Mouse (Mus musculus) MEL-GATA-1-ER (cell line): ENCODE measurements around the gene Mex3b.
A peak's percentile ranks its signal among the peaks of the same experiment; 100 is the strongest.

Experiments used
- DNase-seq: peaks from one replicate; pipeline ENCODE4 v3.0.0-alpha.2; 2012; ENCODE audit warnings: low read depth; ENCODE audit errors: extremely low read depth

Mex3b gene

DNA sequence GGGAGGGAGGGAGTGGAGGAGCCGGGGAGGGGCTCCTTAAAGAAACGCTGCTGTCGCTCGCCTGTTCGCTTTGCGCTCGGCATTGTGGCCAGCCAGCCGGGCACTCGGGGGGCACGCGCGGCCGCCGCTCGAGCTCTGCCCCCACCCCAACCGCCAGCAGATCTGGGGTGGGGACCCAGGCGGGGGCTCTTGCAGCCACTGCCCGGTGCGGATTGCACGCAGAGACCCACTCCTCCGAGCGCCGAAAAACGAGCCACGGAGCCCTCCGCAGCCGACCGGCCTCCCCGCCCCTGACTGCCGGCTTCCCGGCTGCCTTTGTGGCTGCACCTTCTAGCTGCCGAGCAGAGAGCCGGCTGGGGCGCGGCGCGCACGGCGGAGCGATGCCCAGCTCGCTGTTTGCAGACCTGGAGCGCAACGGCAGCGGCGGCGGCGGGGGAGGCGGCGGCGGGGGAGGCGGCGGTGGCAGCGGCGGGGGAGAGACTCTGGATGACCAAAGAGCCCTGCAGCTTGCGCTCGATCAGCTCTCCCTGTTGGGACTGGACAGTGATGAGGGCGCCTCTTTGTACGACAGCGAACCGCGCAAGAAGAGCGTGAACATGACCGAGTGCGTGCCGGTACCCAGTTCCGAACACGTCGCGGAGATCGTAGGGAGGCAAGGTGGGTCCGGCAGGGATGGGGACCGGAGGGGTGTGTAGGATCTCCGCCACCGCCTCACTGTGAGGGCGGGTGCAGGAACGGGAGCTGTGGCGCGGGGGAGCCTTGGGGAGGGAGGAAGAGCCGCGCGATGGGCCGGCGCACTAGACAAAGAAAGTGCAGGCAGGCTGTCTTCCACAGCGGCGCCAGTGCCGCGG is at the start of gene Mex3b:
Gene Mex3b, plus strand, starts transcription at position 63 of the 851 bp plus-strand sequence.
- DNase-seq: no peak

DNA sequence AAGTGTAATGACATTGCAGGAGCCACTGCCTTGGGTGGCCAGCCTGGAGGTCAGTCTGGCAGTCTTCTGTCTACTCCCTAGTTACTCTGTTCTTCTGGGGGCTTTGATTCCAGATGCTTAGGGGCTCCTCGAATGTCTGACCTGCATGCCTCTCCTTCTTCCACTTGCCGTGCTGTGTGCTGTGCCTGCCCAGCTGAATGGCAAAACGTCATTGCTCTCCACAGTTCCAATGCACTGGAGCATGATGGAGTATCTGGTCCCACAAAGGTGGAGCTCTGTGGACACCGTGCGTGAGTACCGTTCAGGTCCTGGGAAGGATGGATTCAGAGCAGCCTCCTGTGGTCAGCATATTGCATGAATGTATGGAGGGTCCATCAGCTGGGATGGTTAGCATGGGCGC is 47.6 kb upstream of the Mex3b start:
- DNase-seq: no peak

- no peak for DNase-seq
Observed at GRCm38 (mm10) chr7:82820661-82821060, 46.5 kb upstream of the Mex3b start.

GRCm38 (mm10) chr7:82821501-82821900 is 45.6 kb upstream of the Mex3b start:
- DNase-seq: no peak

- no peak for DNase-seq
Observed at GRCm38 (mm10) chr7:82822528-82822927, 44.6 kb upstream of the Mex3b start.

GRCm38 (mm10) chr7:82828193-82828592 is 38.9 kb upstream of the Mex3b start:
- DNase-seq: no peak

GRCm38 (mm10) chr7:82829516-82829915 is 37.6 kb upstream of the Mex3b start:
- no peak for DNase-seq

- no peak for DNase-seq
Observed at GRCm38 (mm10) chr7:82834471-82834870, 32.7 kb upstream of the Mex3b start.

- no peak for DNase-seq
Observed at GRCm38 (mm10) chr7:82838414-82838813, 28.7 kb upstream of the Mex3b start.

- no peak for DNase-seq
Observed at GRCm38 (mm10) chr7:82838965-82839675, 28.0 kb upstream of the Mex3b start.

DNA sequence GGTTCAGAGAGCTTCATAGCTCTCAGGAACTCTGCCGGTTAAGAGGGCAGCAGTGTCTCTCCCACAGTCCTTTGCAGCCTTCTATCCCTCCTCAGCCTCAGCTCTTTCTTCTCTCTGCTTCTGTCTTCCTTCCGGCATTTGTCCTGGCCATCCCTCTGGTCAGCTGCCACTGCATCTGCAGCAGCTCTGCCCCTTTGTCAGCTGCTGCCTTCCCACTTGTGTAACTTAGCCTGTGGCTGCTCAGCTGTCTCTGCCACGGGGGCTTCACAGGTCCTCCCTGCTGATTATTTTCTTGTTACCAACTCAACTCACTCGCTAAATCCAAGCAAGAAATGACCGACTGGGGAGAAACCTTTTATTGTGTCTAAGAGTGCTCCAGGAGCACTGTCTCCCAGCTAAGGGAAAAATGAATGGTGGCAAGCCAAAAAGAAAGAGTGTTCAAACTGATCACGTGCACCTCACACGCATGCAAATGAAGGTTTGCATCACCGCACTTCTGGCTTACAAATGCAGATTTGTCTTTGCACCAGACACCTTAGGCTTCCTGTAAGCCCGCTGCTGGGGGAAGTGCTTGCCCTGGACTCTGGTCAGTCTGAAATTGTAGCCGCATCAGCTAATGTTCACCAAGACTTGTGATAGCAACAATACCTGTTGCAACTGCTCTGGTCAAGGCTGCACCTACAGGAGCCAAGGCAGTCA is 24.8 kb upstream of the Mex3b start:
- no peak for DNase-seq

DNA sequence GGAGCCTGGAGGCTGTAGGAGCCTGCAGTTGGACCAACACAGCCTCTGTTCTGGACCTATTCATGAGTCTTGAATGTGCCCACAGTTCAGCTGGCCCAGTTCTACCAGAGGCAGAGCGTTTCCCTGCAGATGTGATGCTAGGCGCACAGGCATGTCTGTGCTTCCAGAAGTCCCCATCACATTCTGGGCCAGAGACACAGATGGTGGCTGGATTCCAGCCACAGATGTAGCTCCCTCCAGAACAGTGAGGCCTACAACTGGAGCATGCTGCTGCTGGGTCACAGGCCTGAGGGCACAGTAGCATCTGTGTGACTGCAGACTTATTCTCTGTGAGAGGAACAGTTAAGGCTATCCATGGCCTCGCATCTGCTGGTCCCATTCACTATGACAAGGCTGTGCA is 16.4 kb upstream of the Mex3b start:
- DNase-seq: no peak

DNA sequence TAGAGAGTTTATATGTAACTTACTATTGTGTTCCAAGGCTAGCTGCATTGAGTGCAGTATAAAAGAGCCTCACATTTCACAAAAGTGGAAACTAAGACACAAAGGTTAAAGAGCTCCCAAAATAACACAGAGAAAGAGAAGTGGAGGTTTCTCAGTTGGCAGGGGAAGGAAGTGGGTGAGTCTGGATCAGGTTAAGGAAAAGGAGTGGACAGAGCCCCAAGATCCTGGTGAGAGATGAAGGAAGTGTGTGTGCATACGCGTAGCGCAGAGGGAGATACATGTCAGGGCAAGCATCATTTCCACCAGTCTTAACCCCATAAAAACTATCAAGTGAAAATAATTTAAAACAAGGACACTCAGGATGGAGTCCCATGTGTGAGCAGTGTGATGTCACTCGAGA is 15.5 kb upstream of the Mex3b start:
- no peak for DNase-seq

DNA sequence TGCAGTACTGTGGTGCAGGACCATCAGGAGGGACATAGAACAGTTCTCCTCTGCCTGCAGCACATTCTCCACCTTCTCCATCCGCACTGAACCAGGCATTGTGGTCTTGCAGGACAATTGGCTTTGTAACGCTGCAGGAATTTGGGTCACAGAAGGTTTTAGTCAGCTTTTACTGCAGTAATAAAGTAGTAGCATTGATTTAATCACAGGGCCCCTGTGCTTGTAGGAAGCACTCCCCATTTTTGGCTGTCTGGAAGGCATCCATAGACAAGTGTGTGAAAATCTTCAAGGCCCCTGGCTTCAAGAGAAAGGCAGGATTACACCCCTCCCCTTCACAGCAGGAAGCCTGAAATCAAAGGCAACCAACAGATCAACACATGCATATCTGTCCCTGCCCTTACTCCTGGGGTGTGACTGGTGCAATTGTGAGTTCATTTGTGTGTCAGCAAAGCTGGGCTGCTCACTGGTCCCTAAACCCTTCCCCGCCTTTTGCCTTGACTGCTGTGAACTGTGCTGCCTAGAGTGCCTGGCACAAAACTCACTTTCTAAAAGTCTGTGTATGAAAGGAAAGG is 12.9 kb upstream of the Mex3b start:
- DNase-seq: no peak

- no peak for DNase-seq
Observed at GRCm38 (mm10) chr7:82858611-82859010, 8.5 kb upstream of the Mex3b start.

DNA sequence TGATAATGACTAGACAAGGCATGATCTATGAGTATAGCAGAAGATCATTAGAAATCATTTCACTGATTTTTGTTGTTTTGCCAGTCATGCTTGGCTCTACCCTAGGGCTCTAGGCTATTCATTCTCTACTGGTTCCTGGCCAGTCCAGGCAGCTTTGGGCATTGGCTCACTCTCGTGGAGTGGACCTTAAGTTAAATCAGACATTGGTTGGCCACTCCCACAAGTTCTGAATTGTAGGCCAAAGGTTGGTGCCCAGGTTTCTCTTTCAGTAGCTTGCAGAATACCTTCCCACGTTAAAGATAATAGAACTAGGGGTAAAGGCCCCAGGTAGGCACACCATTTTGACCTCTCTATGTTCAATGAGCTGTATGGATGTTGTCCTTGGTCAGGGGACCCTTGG is 6.5 kb upstream of the Mex3b start:
- no peak for DNase-seq

GRCm38 (mm10) chr7:82863341-82863740 is 3.8 kb upstream of the Mex3b start:
- DNase-seq: no peak

- no peak for DNase-seq
Observed at GRCm38 (mm10) chr7:82864260-82864990, 2.7 kb upstream of the Mex3b start.

- no peak for DNase-seq
Observed at GRCm38 (mm10) chr7:82864991-82865771, 2.0 kb upstream of the Mex3b start.

GRCm38 (mm10) chr7:82865834-82866485 is 1.2 kb upstream of the Mex3b start:
- peak; percentile 78 for DNase-seq
